Mouse (Mus musculus) CH12.LX (cell line): ENCODE data around the gene Polm. TPM values are rescaled to one million over a fixed set of nuclear protein-coding genes. Genes with fewer than 3 reads are reported as not detected.

Experiments used
- DNase-seq: peaks from one replicate; pipeline ENCODE4 v3.0.0-alpha.2; 2013; ENCODE audit errors: extremely low read depth
- H3K27ac ChIP-seq: 2 replicates; pipeline ENCODE4 v1.5.1; 2012; ENCODE audit warnings: low read depth, mild to moderate bottlenecking, control low read depth, moderate library complexity; ENCODE audit not compliant: insufficient read depth
- H3K27me3 ChIP-seq: replicated peaks from 2 replicates; pipeline ENCODE3; 2012; ENCODE audit warnings: inconsistent platforms
- H3K36me3 ChIP-seq, 2 experiments: replicated peaks in 1 of 2; 2 replicates each; pipeline versions ENCODE3 to v1.6.1; 2012; ENCODE audit warnings: inconsistent platforms in 1 of 2, low read length in 1 of 2, mild to moderate bottlenecking in 1 of 2, mixed read lengths in 1 of 2, moderate library complexity in 1 of 2; ENCODE audit not compliant: control insufficient read depth in 1 of 2, insufficient read depth in 1 of 2
- H3K4me1 ChIP-seq, 2 experiments: 2 replicates each; pipeline ENCODE4 v1.6.1; 2012; ENCODE audit warnings: inconsistent platforms in 1 of 2, moderate library complexity in 1 of 2; ENCODE audit not compliant: insufficient read depth in 2 of 2, control insufficient read depth in 1 of 2
- H3K4me2 ChIP-seq: 2 replicates; pipeline ENCODE4 v1.6.1; 2012; ENCODE audit warnings: low read depth, mild to moderate bottlenecking, control low read depth; ENCODE audit not compliant: poor library complexity, insufficient read depth, severe bottlenecking
- H3K4me3 ChIP-seq, 3 experiments: fragments of 150-350 bp in 1 of 3; sonication (generic) in 1 of 3; replicated peaks in 1 of 3; 2 replicates each; pipeline versions ENCODE3 to v1.5.1; 2011 to 2012; ENCODE audit warnings: low read depth in 2 of 3, low read length in 2 of 3, mild to moderate bottlenecking in 2 of 3, moderate library complexity in 2 of 3, control low read depth in 1 of 3, improper control_type of control experiment in 1 of 3, inconsistent platforms in 1 of 3, mixed read lengths in 1 of 3; ENCODE audit not compliant: poor library complexity in 1 of 3
- H3K79me2 ChIP-seq: replicated peaks from 2 replicates; pipeline ENCODE4 v1.6.1; 2012; ENCODE audit warnings: mild to moderate bottlenecking, moderate library complexity; ENCODE audit not compliant: control insufficient read depth, poor library complexity, insufficient read depth, severe bottlenecking; ENCODE audit errors: extremely low read depth
- H3K9ac ChIP-seq: 2 replicates; pipeline ENCODE4 v1.6.1; 2012; ENCODE audit warnings: low read depth, mild to moderate bottlenecking, control low read depth, moderate library complexity; ENCODE audit not compliant: insufficient read depth
- H3K9me3 ChIP-seq: replicated peaks from 2 replicates; pipeline ENCODE3; 2012; ENCODE audit warnings: low read length, inconsistent platforms, mixed read lengths
- BHLHE40 ChIP-seq: IDR thresholded peaks from 2 replicates; pipeline ENCODE4 v1.6.1; 2011; ENCODE audit warnings: mild to moderate bottlenecking, low read depth, low read length, improper control_type of control experiment
- CTCF ChIP-seq, 2 experiments: IDR thresholded peaks in 1 of 2; conservative IDR thresholded peaks in 1 of 2; 2 replicates each; pipeline ENCODE4 v1.5.1; 2011 to 2012; ENCODE audit warnings: low read depth in 2 of 2, low read length in 2 of 2, improper control_type of control experiment in 1 of 2, inconsistent platforms in 1 of 2, mild to moderate bottlenecking in 1 of 2, moderate library complexity in 1 of 2
- ETS1 ChIP-seq: conservative IDR thresholded peaks from 2 replicates; pipeline ENCODE4 v1.6.1; 2012; ENCODE audit warnings: low read depth, mild to moderate bottlenecking, inconsistent platforms, low read length, improper control_type of control experiment, moderate library complexity
- IRF4 ChIP-seq: IDR thresholded peaks from 2 replicates; pipeline ENCODE4 v1.6.1; 2014; ENCODE audit warnings: low read depth, mild to moderate bottlenecking, inconsistent platforms, low read length, improper control_type of control experiment
- JUN ChIP-seq: IDR thresholded peaks from 2 replicates; pipeline ENCODE4 v1.6.1; 2011; ENCODE audit warnings: low read depth, mild to moderate bottlenecking, low read length, improper control_type of control experiment, moderate library complexity; ENCODE audit not compliant: insufficient read depth
- MAFK ChIP-seq: IDR thresholded peaks from 2 replicates; pipeline ENCODE4 v1.6.1; 2011; ENCODE audit warnings: low read length, improper control_type of control experiment; ENCODE audit not compliant: insufficient replicate concordance
- MAZ ChIP-seq: IDR thresholded peaks from 2 replicates; pipeline ENCODE4 v1.6.1; 2012; ENCODE audit warnings: low read depth, mild to moderate bottlenecking, inconsistent platforms, low read length, improper control_type of control experiment, moderate library complexity
- MYC ChIP-seq: IDR thresholded peaks from 2 replicates; pipeline ENCODE4 v1.6.1; 2011; ENCODE audit warnings: low read depth, mild to moderate bottlenecking, improper control_type of control experiment, low read length
- NELFE ChIP-seq: IDR thresholded peaks from 2 replicates; pipeline ENCODE4 v1.6.1; 2011; ENCODE audit warnings: low read depth, low read length, improper control_type of control experiment
- NRF1 ChIP-seq: IDR thresholded peaks from 2 replicates; pipeline ENCODE4 v1.6.1; 2014; ENCODE audit warnings: low read depth, mild to moderate bottlenecking, inconsistent platforms, low read length, improper control_type of control experiment, moderate library complexity
- PAX5 ChIP-seq: IDR thresholded peaks from 2 replicates; pipeline ENCODE4 v1.6.1; 2012; ENCODE audit warnings: low read length, inconsistent platforms, mixed read lengths
- RAD21 ChIP-seq: IDR thresholded peaks from 2 replicates; pipeline ENCODE4 v1.6.1; 2011; ENCODE audit warnings: low read depth, mild to moderate bottlenecking, low read length, improper control_type of control experiment, moderate library complexity
- SIN3A ChIP-seq: IDR thresholded peaks from 2 replicates; pipeline ENCODE4 v1.6.1; 2012; ENCODE audit warnings: low read length, improper control_type of control experiment, inconsistent platforms
- SMC3 ChIP-seq: IDR thresholded peaks from 2 replicates; pipeline ENCODE4 v1.6.1; 2011; ENCODE audit warnings: low read depth, low read length, improper control_type of control experiment
- USF1 ChIP-seq: IDR thresholded peaks from 2 replicates; pipeline ENCODE4 v1.6.1; 2014; ENCODE audit warnings: low read depth, mild to moderate bottlenecking, inconsistent platforms, low read length, improper control_type of control experiment
- ZC3H11A ChIP-seq: IDR thresholded peaks from 2 replicates; pipeline ENCODE4 v1.6.1; 2012; ENCODE audit warnings: low read depth, mild to moderate bottlenecking, inconsistent platforms, low read length, improper control_type of control experiment
- ZNF384 ChIP-seq: IDR thresholded peaks from 2 replicates; pipeline ENCODE4 v1.6.1; 2012; ENCODE audit warnings: low read depth, low read length, improper control_type of control experiment, inconsistent platforms
- dilution Hi-C: fragments of 300-500 bp; cut with MboI; formaldehyde crosslinking; loops from 2 replicates; pipeline ENCODE4 v1.14.3; 2020; ENCODE audit warnings: low sequenced_read_pairs; ENCODE audit not compliant: extremely low pct_unique_long_range_greater_than_20kb, extremely low pct_ligation_motif_present
- in situ Hi-C: fragments of 300-500 bp; cut with MboI; formaldehyde crosslinking; loops from 3 replicates; pipeline ENCODE4 v1.14.3; 2019; ENCODE audit warnings: low sequenced_read_pairs, low pct_ligation_motif_present, low pct_unique_long_range_greater_than_20kb, mixed read lengths
- polyA plus RNA-seq: library from polyadenylated mRNA; unstranded; fragments of >175 nt; gene quantifications from 2 replicates; pipeline ENCODE4 v1.2.1, GENCODE M21; 2012; ENCODE audit warnings: low read depth; ENCODE audit not compliant: insufficient read length
- total RNA-seq, 2 experiments: library from RNA; depleted of rRNA; stranded (reverse); fragments of 300-350 nt in 1 of 2; fragments of >200 nt in 1 of 2; gene quantifications; 2 replicates each; pipeline ENCODE4 v1.2.3; 2012 to 2014

The Polm gene
- total and polyA plus RNA-seq, 3 experiments, result 1.9 to 9.7 (median 4.1) TPM

DNA sequence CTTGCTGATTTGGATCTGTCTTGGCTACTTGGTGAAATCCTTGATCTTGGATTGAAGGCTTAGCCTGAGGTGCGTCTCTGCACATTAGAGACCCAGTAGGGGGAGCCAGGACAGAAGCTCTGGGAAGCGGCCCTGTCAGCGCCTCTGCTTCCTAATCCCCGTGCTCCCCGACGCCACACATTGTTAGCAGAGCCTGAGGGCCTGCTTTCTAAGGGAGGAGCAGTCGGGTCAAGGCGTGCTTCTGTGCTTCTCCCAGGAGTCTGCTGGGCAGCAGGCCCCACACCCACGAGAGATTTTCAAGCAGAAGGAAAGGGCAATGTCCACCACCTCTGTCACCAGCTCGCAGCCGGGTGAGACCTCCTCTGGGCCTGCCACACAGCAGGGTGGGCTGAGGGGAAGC lies 40.4 kb downstream of the Polm start:
- H3K27me3 ChIP-seq, result no peaks in the 10 kb centered on the region
- no peak for DNase-seq
- no peak overlapping the region for H3K4me2 ChIP-seq
- H3K4me3 ChIP-seq, result no peak overlapping the region
- in situ Hi-C loops (no loop called here), dilution Hi-C loops (no loop called here)
- H3K36me3 ChIP-seq, result peaks cover 81 to 94% of the 10 kb centered on the region in 2 experiments
- H3K79me2 ChIP-seq, result no peaks in the 10 kb centered on the region
- H3K4me1 ChIP-seq, result peaks cover 10 to 15% of the 10 kb centered on the region in 2 experiments
- H3K9me3 ChIP-seq, result no peaks in the 10 kb centered on the region
- H3K27ac ChIP-seq, result peak overlapping the region; percentile 14; the same call in 1 of the 2 replicates
- H3K9ac ChIP-seq, result no peak overlapping the region
- TF ChIP-seq SMC3, result no peak
- TF ChIP-seq ZC3H11A, result no peak
- 0 out of 4 replicates have a peak, but pooled peaks of 1 of the 2 experiments have one; percentile 7 for TF ChIP-seq CTCF (conservative IDR thresholded peaks at IDR 0.05 in 1 of 2, IDR thresholded peaks at IDR 0.05 in 1 of 2; ENCODE audit: low read depth in 2 of 2, low read length in 2 of 2)
- TF ChIP-seq USF1, result no peak
- no peak for TF ChIP-seq IRF4

DNA sequence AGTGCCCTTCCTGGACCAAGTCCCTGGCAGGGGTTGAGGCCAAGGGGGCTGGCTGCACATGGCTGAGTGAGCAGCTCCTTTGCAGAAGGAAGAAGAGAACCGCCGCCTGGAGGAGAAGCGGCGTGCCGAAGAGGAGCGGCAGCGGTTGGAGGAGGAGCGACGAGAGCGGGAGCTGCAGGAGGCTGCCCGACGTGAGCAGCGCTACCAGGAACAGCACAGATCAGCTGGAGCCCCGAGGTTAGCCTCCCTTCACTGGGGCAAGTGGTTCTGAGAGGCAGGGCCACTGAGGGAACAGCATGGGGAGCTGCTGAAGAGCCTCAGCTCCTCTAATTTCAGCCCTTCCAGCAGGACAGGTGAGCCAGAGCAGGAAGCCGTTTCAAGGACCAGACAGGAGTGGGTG lies 40.9 kb downstream of the Polm start:
- Histone ChIP-seq H3K9ac (no peak overlapping the region), H3K27ac (no peak overlapping the region), H3K4me2 (no peak overlapping the region), H3K79me2 (no peaks in the 10 kb centered on the region), H3K4me3 (no peak overlapping the region), H3K9me3 (no peaks in the 10 kb centered on the region), H3K4me1 (peaks cover 8 to 15% of the 10 kb centered on the region in 2 experiments), H3K27me3 (no peaks in the 10 kb centered on the region), H3K36me3 (peaks cover 85 to 97% of the 10 kb centered on the region in 2 experiments)
- in situ Hi-C loops, result no loop called here
- no peak for TF ChIP-seq NELFE
- no peak for TF ChIP-seq ZC3H11A
- no peak for TF ChIP-seq ZNF384
- TF ChIP-seq SIN3A, result no peak
- no peak for TF ChIP-seq RAD21
- no peak for TF ChIP-seq MAZ
- dilution Hi-C loops, result no loop called here
- DNase-seq, result no peak

DNA sequence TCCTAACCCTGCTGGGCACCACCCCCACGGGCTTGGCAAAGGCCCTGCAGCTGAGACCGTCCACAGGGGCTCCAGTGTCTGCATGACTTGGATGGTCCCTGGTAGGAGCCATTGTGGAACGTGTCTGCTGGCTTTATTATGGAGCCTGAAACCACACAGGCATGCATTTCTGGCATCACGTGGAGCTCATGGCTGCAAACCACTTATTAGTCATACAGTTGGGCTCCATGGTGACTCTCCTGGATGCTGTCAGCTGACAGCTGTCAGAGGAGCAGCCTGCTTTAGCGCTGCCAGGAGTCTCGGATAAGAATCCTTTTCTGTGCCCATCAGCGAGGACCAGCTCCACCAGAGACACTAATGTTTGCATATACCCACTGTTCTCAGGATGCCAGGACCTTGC lies 42.1 kb downstream of the Polm start:
- H3K4me2 ChIP-seq, result no peak overlapping the region

More for the DNA sequence above, 42.1 kb downstream of the Polm start:
- H3K4me3 ChIP-seq, result no peak overlapping the region
- 0 out of 2 replicates have a peak, but pooled peaks cover 3% of the 10 kb centered on the region for H3K79me2 ChIP-seq
- peaks cover 3 to 22% of the 10 kb centered on the region in 2 experiments; a peak in 3 of 4 replicates for H3K4me1 ChIP-seq
- H3K9me3 ChIP-seq, result no peaks in the 10 kb centered on the region
- TF ChIP-seq PAX5, result no peak
- TF ChIP-seq MAFK, result no peak
- no peak for TF ChIP-seq NRF1
- no peak for TF ChIP-seq MAZ
- TF ChIP-seq BHLHE40, result no peak
- no peak for TF ChIP-seq JUN
- TF ChIP-seq ETS1, result no peak
- TF ChIP-seq MYC, result no peak
- no peak for TF ChIP-seq SIN3A
- dilution Hi-C loops, result no loop called here
- peaks cover 80 to 94% of the 10 kb centered on the region in 2 experiments for H3K36me3 ChIP-seq
- no peaks in the 10 kb centered on the region for H3K27me3 ChIP-seq
- no peak for DNase-seq
- H3K27ac ChIP-seq, result no peak overlapping the region
- H3K9ac ChIP-seq, result no peak overlapping the region
- in situ Hi-C loops, result no loop called here
